Mouse (Mus musculus) liver, embryonic 12.5 days (tissue): ENCODE data around the gene Nprl2. TPM values are rescaled to one million over a fixed set of nuclear protein-coding genes. Genes with fewer than 3 reads are reported as not detected.

Experiments used
- ATAC-seq: fragments of 200-750 bp; cut with Nextera tagmentation; 2 replicates; pipeline ENCODE4 v1.8.0; 2017; ENCODE audit warnings: moderate number of reproducible peaks, mild to moderate bottlenecking, moderate library complexity
- H3K27ac ChIP-seq: fragments of 300-500 bp; sonication (generic); 2 replicates; pipeline ENCODE4 v1.5.1; 2016; ENCODE audit warnings: mild to moderate bottlenecking
- H3K27me3 ChIP-seq: fragments of 300-500 bp; sonication (generic); replicated peaks from 2 replicates; pipeline ENCODE4 v1.6.1; 2016; ENCODE audit warnings: mild to moderate bottlenecking, moderate library complexity
- H3K36me3 ChIP-seq: fragments of 300-500 bp; sonication (generic); 2 replicates; pipeline ENCODE4 v1.6.1; 2016; ENCODE audit warnings: mild to moderate bottlenecking, moderate library complexity
- H3K4me1 ChIP-seq: fragments of 300-500 bp; sonication (generic); 2 replicates; pipeline ENCODE4 v1.6.1; 2016
- H3K4me2 ChIP-seq: fragments of 300-500 bp; sonication (generic); 2 replicates; pipeline ENCODE4 v1.6.1; 2016; ENCODE audit warnings: mild to moderate bottlenecking, moderate library complexity
- H3K4me3 ChIP-seq: fragments of 300-500 bp; sonication (generic); 2 replicates; pipeline ENCODE4 v1.5.1; 2016; ENCODE audit warnings: mild to moderate bottlenecking, moderate library complexity
- H3K9ac ChIP-seq: fragments of 300-500 bp; sonication (generic); 2 replicates; pipeline ENCODE4 v1.6.1; 2016; ENCODE audit warnings: mild to moderate bottlenecking, moderate library complexity
- H3K9me3 ChIP-seq: fragments of 300-500 bp; sonication (generic); replicated peaks from 2 replicates; pipeline ENCODE4 v1.6.1; 2016; ENCODE audit warnings: mild to moderate bottlenecking, moderate library complexity
- WGBS: fragments of 180-500 bp; shearing (Covaris S2); methylation state at CpG from one replicate; pipeline ENCODE4 v1.1.7; 2016; ENCODE audit not compliant: insufficient replicate concordance; 5-methylcytosine and 5-hydroxymethylcytosine counted together
- polyA plus RNA-seq: library from polyadenylated mRNA; unstranded; fragments of >200 nt; fragmentation: Nextera tagmentation; extraction: Ambion mirVana; gene quantifications from 2 replicates; pipeline ENCODE4 v1.2.1, GENCODE M21; 2016

The Nprl2 gene
- polyA plus RNA-seq, 1 experiment from 2014 or later, result 15.3 TPM

GRCm38 (mm10) chr9:107514303-107514955 is 27.6 kb upstream of the Nprl2 start:
- H3K4me2 ChIP-seq, result no peak overlapping the region
- no peaks in the 10 kb centered on the region for H3K9me3 ChIP-seq
- H3K4me3 ChIP-seq, result no peak overlapping the region
- H3K27me3 ChIP-seq, result peaks cover 58% of the 10 kb centered on the region
- ATAC-seq, result peak; percentile 17; the same call in 1 of the 2 replicates
- WGBS, result 22% methylated on average over 14 of the region's 14 CpGs
- H3K36me3 ChIP-seq, result no peaks in the 10 kb centered on the region
- H3K4me1 ChIP-seq, result no peaks in the 10 kb centered on the region
- no peak overlapping the region for H3K27ac ChIP-seq
- no peak overlapping the region for H3K9ac ChIP-seq

GRCm38 (mm10) chr9:107520331-107520730 is 21.7 kb upstream of the Nprl2 start:
- Histone ChIP-seq H3K9ac (no peak overlapping the region), H3K36me3 (no peaks in the 10 kb centered on the region), H3K9me3 (no peaks in the 10 kb centered on the region), H3K27ac (no peak overlapping the region), H3K27me3 (peaks cover 70% of the 10 kb centered on the region), H3K4me3 (no peak overlapping the region), H3K4me1 (peaks cover 13% of the 10 kb centered on the region), H3K4me2 (no peak overlapping the region)
- 63% methylated on average over 6 of the region's 6 CpGs for WGBS
- no peak for ATAC-seq

- H3K4me1 ChIP-seq, result peaks cover 14% of the 10 kb centered on the region
- ATAC-seq, result no peak
- no peak overlapping the region for H3K27ac ChIP-seq
- no peak overlapping the region for H3K9ac ChIP-seq
- peaks cover 75% of the 10 kb centered on the region for H3K27me3 ChIP-seq
- H3K4me2 ChIP-seq, result no peak overlapping the region
- no peak overlapping the region for H3K4me3 ChIP-seq
- no peaks in the 10 kb centered on the region for H3K9me3 ChIP-seq
- WGBS, result 51% methylated on average over 5 of the region's 5 CpGs
- no peaks in the 10 kb centered on the region for H3K36me3 ChIP-seq
These were observed 20.8 kb upstream of the Nprl2 start for GRCm38 (mm10) chr9:107521190-107521589.

GRCm38 (mm10) chr9:107521711-107522399 is 20.2 kb upstream of the Nprl2 start:
- H3K9ac ChIP-seq, result no peak overlapping the region; the same call in 1 of the 2 replicates
- ATAC-seq, result no peak

GRCm38 (mm10) chr9:107522400-107522711 is 19.7 kb upstream of the Nprl2 start:
- Histone ChIP-seq H3K9me3 (no peaks in the 10 kb centered on the region), H3K9ac (no peak overlapping the region), H3K4me2 (peak overlapping the region; percentile 48), H3K4me1 (peaks cover 25% of the 10 kb centered on the region), H3K27me3 (peaks cover 76% of the 10 kb centered on the region), H3K27ac (no peak overlapping the region), H3K4me3 (no peak overlapping the region), H3K36me3 (no peaks in the 10 kb centered on the region)
- ATAC-seq, result no peak
- 64% methylated on average over 2 of the region's 2 CpGs for WGBS

More at GRCm38 (mm10) chr9:107521711-107522399, 20.2 kb upstream of the Nprl2 start:
- Histone ChIP-seq H3K9me3 (no peaks in the 10 kb centered on the region), H3K36me3 (no peaks in the 10 kb centered on the region), H3K4me1 (peaks cover 20% of the 10 kb centered on the region), H3K27ac (no peak overlapping the region), H3K27me3 (peaks cover 75% of the 10 kb centered on the region), H3K4me3 (no peak overlapping the region), H3K4me2 (peak overlapping the region; percentile 48)
- 17% methylated on average over 25 of the region's 25 CpGs for WGBS

- H3K9ac ChIP-seq, result no peak overlapping the region; the same call in 1 of the 2 replicates
- no peaks in the 10 kb centered on the region for H3K9me3 ChIP-seq
- H3K4me3 ChIP-seq, result peak overlapping the region; percentile 48
- peak overlapping the region; percentile 73 for H3K4me2 ChIP-seq
- peak; percentile 66 for ATAC-seq
- peaks cover 91% of the 10 kb centered on the region for H3K27me3 ChIP-seq
- H3K4me1 ChIP-seq, result peaks cover 27% of the 10 kb centered on the region
- 7% methylated on average over 44 of the region's 44 CpGs for WGBS
- H3K27ac ChIP-seq, result no peak overlapping the region
- no peaks in the 10 kb centered on the region for H3K36me3 ChIP-seq
These were observed 15.6 kb upstream of the Nprl2 start for GRCm38 (mm10) chr9:107526198-107527026.

- peaks cover 40% of the 10 kb centered on the region for H3K4me1 ChIP-seq
- ATAC-seq, result peak; percentile 97
- H3K27ac ChIP-seq, result peak within 1 kb of the TSS; percentile 85
- H3K36me3 ChIP-seq, result peaks cover 25% of the 10 kb centered on the region
- H3K9ac ChIP-seq, result peak within 1 kb of the TSS; percentile 94
- peaks cover 22% of the 10 kb centered on the region for H3K27me3 ChIP-seq
- WGBS, result under 1% methylated on average over 48 of the region's 48 CpGs
- peak within 1 kb of the TSS; percentile 93 for H3K4me2 ChIP-seq
- H3K9me3 ChIP-seq, result no peaks in the 10 kb centered on the region
- H3K4me3 ChIP-seq, result peak within 1 kb of the TSS; percentile 87
These were observed 8.1 kb upstream of the Nprl2 start, which contains the start of gene Tmem115 for GRCm38 (mm10) chr9:107533791-107534407. Gene Tmem115, plus strand, starts transcription at chr9:107533945.

GRCm38 (mm10) chr9:107534408-107535202 is 7.4 kb upstream of the Nprl2 start:
- H3K9ac ChIP-seq, result peak overlapping the region; percentile 94
- under 1% methylated on average over 40 of the region's 40 CpGs for WGBS
- H3K4me3 ChIP-seq, result peak overlapping the region; percentile 87
- peak overlapping the region; percentile 93 for H3K4me2 ChIP-seq
- H3K27ac ChIP-seq, result peak overlapping the region; percentile 85
- peak; percentile 27 for ATAC-seq
- peaks cover 32% of the 10 kb centered on the region for H3K36me3 ChIP-seq
- peaks cover 42% of the 10 kb centered on the region for H3K4me1 ChIP-seq
- no peaks in the 10 kb centered on the region for H3K9me3 ChIP-seq
- peaks cover 17% of the 10 kb centered on the region for H3K27me3 ChIP-seq

- no peaks in the 10 kb centered on the region for H3K27me3 ChIP-seq
- no peaks in the 10 kb centered on the region for H3K9me3 ChIP-seq
- ATAC-seq, result no peak
- H3K9ac ChIP-seq, result no peak overlapping the region
- peaks cover 41% of the 10 kb centered on the region for H3K36me3 ChIP-seq
- no peak overlapping the region for H3K4me2 ChIP-seq
- H3K4me3 ChIP-seq, result no peak overlapping the region
- H3K4me1 ChIP-seq, result peaks cover 63% of the 10 kb centered on the region
- no peak overlapping the region for H3K27ac ChIP-seq
- WGBS, result 86% methylated on average over 7 of the region's 7 CpGs
These were observed 3.8 kb upstream of the Nprl2 start for GRCm38 (mm10) chr9:107538231-107538630.

- H3K27me3 ChIP-seq, result no peaks in the 10 kb centered on the region
- H3K36me3 ChIP-seq, result peaks cover 44% of the 10 kb centered on the region
- peaks cover 62% of the 10 kb centered on the region for H3K4me1 ChIP-seq
- no peak overlapping the region for H3K9ac ChIP-seq
- WGBS, result 82% methylated on average over 3 of the region's 3 CpGs
- no peak overlapping the region for H3K4me3 ChIP-seq
- ATAC-seq, result no peak
- H3K9me3 ChIP-seq, result no peaks in the 10 kb centered on the region
- no peak overlapping the region for H3K4me2 ChIP-seq
- H3K27ac ChIP-seq, result no peak overlapping the region
These were observed 3.3 kb upstream of the Nprl2 start for GRCm38 (mm10) chr9:107538711-107539110.

- 92% methylated on average over 8 of the region's 8 CpGs for WGBS
- Histone ChIP-seq H3K27ac (no peak overlapping the region), H3K27me3 (no peaks in the 10 kb centered on the region), H3K9ac (no peak overlapping the region), H3K4me2 (no peak overlapping the region), H3K36me3 (peaks cover 57% of the 10 kb centered on the region), H3K4me3 (no peak overlapping the region), H3K9me3 (no peaks in the 10 kb centered on the region), H3K4me1 (peaks cover 56% of the 10 kb centered on the region)
- no peak for ATAC-seq
These were observed 2.1 kb upstream of the Nprl2 start for GRCm38 (mm10) chr9:107539940-107540339.
